Mouse (Mus musculus): ENCODE data around the gene Slc12a8.

GRCm38 (mm10) chr16:33522516-33522915 lies 5.4 kb downstream of the Slc12a8 start:
- TF ChIP-seq POLR2A (IDR thresholded peaks at IDR 0.05; ENCODE audit: borderline replicate concordance, control insufficient read depth, low read depth, low read length), result no peak
- TF ChIP-seq CTCF (IDR thresholded peaks at IDR 0.05; ENCODE audit: control insufficient read depth, insufficient read depth, low read length), result no peak

Measured in bone marrow, adult 2 months (tissue).